Mouse (Mus musculus): ENCODE results near the gene Bcat2.

GRCm38 (mm10) chr7:45573954-45574353 lies 4.0 kb downstream of the Bcat2 start:
- no peak for TF ChIP-seq GATA1 (IDR thresholded peaks at IDR 0.05; ENCODE audit: borderline replicate concordance, low read length)
- TF ChIP-seq FLI1 (IDR thresholded peaks at IDR 0.05; ENCODE audit: low read length) = no peak
